Mouse (Mus musculus): ENCODE data around the gene Gm12184.

- TF ChIP-seq CTCF (IDR thresholded peaks at IDR 0.05), result peak; percentile 49
- no peak for TF ChIP-seq EP300 (IDR thresholded peaks at IDR 0.05)
Observed at GRCm38 (mm10) chr11:48853474-48854180, 27.2 kb upstream of the Gm12184 start.
